Mouse (Mus musculus): ENCODE results near the gene Tufm. TPM values are rescaled to one million over a fixed set of nuclear protein-coding genes. Genes with fewer than 3 reads are reported as not detected.

Gene Tufm
- polyA plus RNA-seq, 1 experiment from 2014 or later, result 57.7 TPM

DNA sequence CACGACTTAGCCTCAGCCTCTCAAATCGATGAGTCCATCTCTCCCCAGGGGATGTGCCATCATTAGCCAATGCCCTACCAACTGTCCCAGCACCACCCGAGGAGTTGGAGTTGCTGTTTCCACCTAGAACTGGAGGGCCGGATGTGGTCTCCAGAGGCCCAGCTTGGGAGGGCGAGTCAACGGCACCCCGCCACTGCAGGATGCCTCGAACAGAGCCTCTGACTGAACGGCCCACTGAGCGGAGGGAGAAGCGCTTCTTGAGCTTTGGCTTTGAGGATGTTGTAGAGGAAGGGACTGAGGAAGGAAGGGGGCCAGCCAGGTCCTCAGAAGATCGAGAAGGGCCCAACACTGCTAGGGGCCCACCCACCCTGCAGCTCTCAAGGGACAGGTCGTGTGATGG lies 14.9 kb upstream of the Tufm start:
- no peaks in the 10 kb centered on the region for H3K27me3 ChIP-seq (ENCODE audit: insufficient read depth, low read length)
- H3K9me3 ChIP-seq (ENCODE audit: low read length), result no peaks in the 10 kb centered on the region
- WGBS (ENCODE audit: insufficient replicate concordance), result 40% methylated on average over 13 of the region's 13 CpGs
- H3K4me1 ChIP-seq (ENCODE audit: insufficient read depth), result peaks cover 37% of the 10 kb centered on the region
- DNase-seq, result peak; percentile 67
- no peak overlapping the region; the same call in 1 of the 2 replicates for H3K9ac ChIP-seq (replicated peaks)
- peak overlapping the region; percentile 90 for H3K4me3 ChIP-seq (ENCODE audit: low read depth, low read length)
- peaks cover 37% of the 10 kb centered on the region for H3K36me3 ChIP-seq (replicated peaks; ENCODE audit: insufficient read depth, low read length)
- ATAC-seq, result no peak
- no peak for TF ChIP-seq EP300 (IDR thresholded peaks at IDR 0.05; ENCODE audit: low read depth)
- TF ChIP-seq CTCF (IDR thresholded peaks at IDR 0.05; ENCODE audit: low read depth), result no peak
- H3K4me2 ChIP-seq (ENCODE audit: low read depth, low read length), result peak overlapping the region; percentile 98
- H3K27ac ChIP-seq (ENCODE audit: low read depth), result peak overlapping the region; percentile 98

GRCm38 (mm10) chr7:126472713-126473112 lies 14.4 kb upstream of the Tufm start:
- Histone ChIP-seq H3K27me3 (ENCODE audit: insufficient read depth, low read length) (no peaks in the 10 kb centered on the region), H3K36me3 (replicated peaks; ENCODE audit: insufficient read depth, low read length) (peaks cover 33% of the 10 kb centered on the region), H3K4me3 (ENCODE audit: low read depth, low read length) (peak overlapping the region; percentile 90), H3K27ac (ENCODE audit: low read depth) (peak overlapping the region; percentile 98), H3K9me3 (ENCODE audit: low read length) (no peaks in the 10 kb centered on the region), H3K9ac (replicated peaks) (no peak overlapping the region; the same call in 1 of the 2 replicates), H3K4me2 (ENCODE audit: low read depth, low read length) (peak overlapping the region; percentile 98), H3K4me1 (ENCODE audit: insufficient read depth) (peaks cover 37% of the 10 kb centered on the region)
- ATAC-seq (no peak), DNase-seq (no peak)
- 47% methylated on average over 16 of the region's 16 CpGs for WGBS (ENCODE audit: insufficient replicate concordance)
- no peak for TF ChIP-seq CTCF (IDR thresholded peaks at IDR 0.05; ENCODE audit: low read depth)
- TF ChIP-seq EP300 (IDR thresholded peaks at IDR 0.05; ENCODE audit: low read depth), result no peak

- no peak for TF ChIP-seq EP300 (IDR thresholded peaks at IDR 0.05; ENCODE audit: low read depth)
- TF ChIP-seq CTCF (IDR thresholded peaks at IDR 0.05; ENCODE audit: low read depth), result no peak
- H3K36me3 ChIP-seq (replicated peaks; ENCODE audit: insufficient read depth, low read length), result peaks cover 25% of the 10 kb centered on the region
- DNase-seq (no peak), ATAC-seq (no peak)
- H3K27me3 ChIP-seq (ENCODE audit: insufficient read depth, low read length), result no peaks in the 10 kb centered on the region
- no peaks in the 10 kb centered on the region for H3K9me3 ChIP-seq (ENCODE audit: low read length)
- H3K4me1 ChIP-seq (ENCODE audit: insufficient read depth), result peaks cover 37% of the 10 kb centered on the region
- H3K4me3 ChIP-seq (ENCODE audit: low read depth, low read length), result peak overlapping the region; percentile 90
- H3K4me2 ChIP-seq (ENCODE audit: low read depth, low read length), result peak overlapping the region; percentile 98
- 68% methylated on average over 9 of the region's 9 CpGs for WGBS (ENCODE audit: insufficient replicate concordance)
- H3K9ac ChIP-seq (replicated peaks), result peak overlapping the region; percentile 83
- H3K27ac ChIP-seq (ENCODE audit: low read depth), result peak overlapping the region; percentile 98
Measured at GRCm38 (mm10) chr7:126473470-126474086, 13.6 kb upstream of the Tufm start.

- Histone ChIP-seq H3K4me3 (ENCODE audit: low read depth, low read length) (peak overlapping the region; percentile 90), H3K4me1 (ENCODE audit: insufficient read depth) (peaks cover 37% of the 10 kb centered on the region), H3K4me2 (ENCODE audit: low read depth, low read length) (peak overlapping the region; percentile 98), H3K9ac (replicated peaks) (peak overlapping the region; percentile 83), H3K27me3 (ENCODE audit: insufficient read depth, low read length) (no peaks in the 10 kb centered on the region), H3K9me3 (ENCODE audit: low read length) (no peaks in the 10 kb centered on the region), H3K27ac (ENCODE audit: low read depth) (peak overlapping the region; percentile 98), H3K36me3 (replicated peaks; ENCODE audit: insufficient read depth, low read length) (peaks cover 16% of the 10 kb centered on the region)
- DNase-seq (no peak), ATAC-seq (no peak)
- 2% methylated on average over 26 of the region's 27 CpGs for WGBS (ENCODE audit: insufficient replicate concordance)
- TF ChIP-seq CTCF (IDR thresholded peaks at IDR 0.05; ENCODE audit: low read depth), result no peak
- TF ChIP-seq EP300 (IDR thresholded peaks at IDR 0.05; ENCODE audit: low read depth), result no peak
Measured at GRCm38 (mm10) chr7:126474486-126474955, 12.6 kb upstream of the Tufm start.

- Histone ChIP-seq H3K27me3 (ENCODE audit: insufficient read depth, low read length) (no peaks in the 10 kb centered on the region), H3K4me1 (ENCODE audit: insufficient read depth) (peaks cover 37% of the 10 kb centered on the region), H3K36me3 (replicated peaks; ENCODE audit: insufficient read depth, low read length) (peaks cover 15% of the 10 kb centered on the region), H3K27ac (ENCODE audit: low read depth) (peak within 1 kb of the TSS; percentile 98), H3K4me3 (ENCODE audit: low read depth, low read length) (peak within 1 kb of the TSS; percentile 90), H3K9ac (replicated peaks) (peak within 1 kb of the TSS; percentile 83), H3K9me3 (ENCODE audit: low read length) (no peaks in the 10 kb centered on the region), H3K4me2 (ENCODE audit: low read depth, low read length) (peak within 1 kb of the TSS; percentile 98)
- ATAC-seq, result peak; percentile 93
- peak; percentile 89 for DNase-seq
- TF ChIP-seq CTCF (IDR thresholded peaks at IDR 0.05; ENCODE audit: low read depth) (peak; percentile 52), EP300 (IDR thresholded peaks at IDR 0.05; ENCODE audit: low read depth) (peak; percentile 62)
- under 1% methylated on average over 53 of the region's 53 CpGs for WGBS (ENCODE audit: insufficient replicate concordance)
Measured at GRCm38 (mm10) chr7:126474993-126475581, 12.1 kb upstream of the Tufm start, which contains the start of gene Sh2b1. Sh2b1 (minus strand) TSS chr7:126475424.

GRCm38 (mm10) chr7:126481699-126482098 lies 5.5 kb upstream of the Tufm start:
- Histone ChIP-seq H3K4me3 (ENCODE audit: low read depth, low read length) (peak overlapping the region; percentile 29; the same call in 1 of the 2 replicates), H3K27me3 (ENCODE audit: insufficient read depth, low read length) (no peaks in the 10 kb centered on the region), H3K4me1 (ENCODE audit: insufficient read depth) (peaks cover 6% of the 10 kb centered on the region; the same call in 1 of the 2 replicates), H3K36me3 (replicated peaks; ENCODE audit: insufficient read depth, low read length) (no peaks in the 10 kb centered on the region), H3K4me2 (ENCODE audit: low read depth, low read length) (peak overlapping the region; percentile 75), H3K9ac (replicated peaks) (no peak overlapping the region), H3K27ac (ENCODE audit: low read depth) (no peak overlapping the region), H3K9me3 (ENCODE audit: low read length) (no peaks in the 10 kb centered on the region)
- no peak for DNase-seq
- TF ChIP-seq EP300 (IDR thresholded peaks at IDR 0.05; ENCODE audit: low read depth) (no peak), CTCF (IDR thresholded peaks at IDR 0.05; ENCODE audit: low read depth) (peak; percentile 85)
- ATAC-seq, result no peak
- WGBS (ENCODE audit: insufficient replicate concordance), result 23% methylated on average over 5 of the region's 5 CpGs
